Comparison of ENCODE assay signal across 9 mouse cellular contexts in genomic region chr5:135236571-135236970, GRCm38 (mm10). TPM values are rescaled to one million over a fixed set of nuclear protein-coding genes. Genes with fewer than 3 reads are reported as not detected.
DNase-seq lines count a peak whose midpoint lies in the region; ATAC-seq and TF ChIP-seq lines count a peak whose summit lies in the region.
"Had no signal": no experiment of that assay in that cellular context is flagged by ENCODE, and none has a peak within 500 bp of the region (broad histone marks: within the 10 kb centered on the region; RNA-seq: fewer than 3 reads in every experiment).

No protein-coding gene starts in this region.

- no peak for ATAC-seq in hindbrain, embryonic 16.5 days
- ATAC-seq in lung, postnatal 0 days = no peak

- peak; percentile 74 for TF ChIP-seq CTCF in E14TG2a.4 (conservative IDR thresholded peaks at IDR 0.05; ENCODE audit: low read length)
- peak; percentile 73 for TF ChIP-seq CTCF in bone marrow, adult 2 months (IDR thresholded peaks at IDR 0.05; ENCODE audit: control insufficient read depth, insufficient read depth, low read length)
- TF ChIP-seq CTCF in lung, postnatal 0 days (IDR thresholded peaks at IDR 0.05) = peak; percentile 86

- TF ChIP-seq POLR2A in bone marrow, adult 2 months (IDR thresholded peaks at IDR 0.05; ENCODE audit: borderline replicate concordance, control insufficient read depth, low read depth, low read length) = no peak

- H3K27me3 ChIP-seq in hindbrain, embryonic 10.5 days (ENCODE audit: insufficient read depth, poor library complexity, severe bottlenecking) = no peaks in the 10 kb centered on the region
- H3K27me3 ChIP-seq in hindbrain, embryonic 16.5 days (replicated peaks; ENCODE audit: control insufficient read depth, insufficient read depth, low read length) = no peaks in the 10 kb centered on the region
- no peaks in the 10 kb centered on the region for H3K27me3 ChIP-seq in E14TG2a.4 (ENCODE audit: insufficient read depth, low read length)
- no peaks in the 10 kb centered on the region for H3K27me3 ChIP-seq in lung, postnatal 0 days (replicated peaks; ENCODE audit: insufficient read depth, low read length)
- H3K27me3 ChIP-seq: midbrain, embryonic 12.5 days had no signal

- 52% methylated on average over 2 of the region's 2 CpGs for WGBS in hindbrain, embryonic 10.5 days
- WGBS in hindbrain, embryonic 16.5 days = 23% methylated on average over 2 of the region's 2 CpGs
- WGBS in bone marrow, adult 2 months = 38% methylated on average over 2 of the region's 2 CpGs
- 28% methylated on average over 2 of the region's 2 CpGs for WGBS in lung, postnatal 0 days

- H3K36me3 ChIP-seq in hindbrain, embryonic 10.5 days = peaks cover 100% of the 10 kb centered on the region
- peaks cover 48% of the 10 kb centered on the region for H3K36me3 ChIP-seq in hindbrain, embryonic 16.5 days (ENCODE audit: control insufficient read depth, insufficient read depth, low read length)
- H3K36me3 ChIP-seq in E14TG2a.4 (ENCODE audit: insufficient read depth, low read length) = peaks cover 100% of the 10 kb centered on the region
- peaks cover 53% of the 10 kb centered on the region for H3K36me3 ChIP-seq in lung, postnatal 0 days (ENCODE audit: insufficient read depth, low read length)

- no peaks in the 10 kb centered on the region for H3K9me3 ChIP-seq in hindbrain, embryonic 10.5 days
- no peaks in the 10 kb centered on the region for H3K9me3 ChIP-seq in hindbrain, embryonic 16.5 days (ENCODE audit: control insufficient read depth, low read length)
- no peaks in the 10 kb centered on the region for H3K9me3 ChIP-seq in E14TG2a.4 (ENCODE audit: low read length)
- no peaks in the 10 kb centered on the region for H3K9me3 ChIP-seq in lung, postnatal 0 days (ENCODE audit: low read length)
- H3K9me3 ChIP-seq: midbrain, embryonic 12.5 days had no signal

- H3K4me2 ChIP-seq in hindbrain, embryonic 16.5 days (ENCODE audit: low read length) = no peak overlapping the region
- no peak overlapping the region for H3K4me2 ChIP-seq in lung, postnatal 0 days (replicated peaks; ENCODE audit: low read depth, low read length)
- H3K4me2 ChIP-seq: midbrain, embryonic 12.5 days had no signal

- H3K4me1 ChIP-seq in hindbrain, embryonic 10.5 days (replicated peaks) = no peaks in the 10 kb centered on the region
- no peaks in the 10 kb centered on the region for H3K4me1 ChIP-seq in hindbrain, embryonic 16.5 days (ENCODE audit: control insufficient read depth, insufficient read depth, low read depth, low read length)
- H3K4me1 ChIP-seq in E14TG2a.4 (replicated peaks; ENCODE audit: low read depth, low read length) = peaks cover 3% of the 10 kb centered on the region; the same call in 1 of the 2 replicates
- H3K4me1 ChIP-seq in bone marrow, adult 2 months (ENCODE audit: control insufficient read depth, insufficient read depth, low read length) = no peaks in the 10 kb centered on the region
- no peaks in the 10 kb centered on the region for H3K4me1 ChIP-seq in lung, postnatal 0 days (ENCODE audit: insufficient read depth, low read depth, low read length)
- H3K4me1 ChIP-seq: midbrain, embryonic 12.5 days had no signal

- no peak overlapping the region for H3K27ac ChIP-seq in hindbrain, embryonic 10.5 days
- no peak overlapping the region for H3K27ac ChIP-seq in hindbrain, embryonic 16.5 days (ENCODE audit: low read depth, low read length)
- no peak overlapping the region for H3K27ac ChIP-seq in bone marrow, adult 2 months (ENCODE audit: control insufficient read depth, insufficient read depth, low read depth, low read length, poor library complexity)
- no peak overlapping the region for H3K27ac ChIP-seq in lung, postnatal 0 days (ENCODE audit: low read length)
- H3K27ac ChIP-seq: midbrain, embryonic 12.5 days had no signal

- H3K9ac ChIP-seq in hindbrain, embryonic 16.5 days (ENCODE audit: low read depth, low read length) = no peak overlapping the region
- H3K9ac ChIP-seq in lung, postnatal 0 days (replicated peaks; ENCODE audit: low read depth) = no peak overlapping the region
- H3K9ac ChIP-seq: midbrain, embryonic 12.5 days had no signal

- peak; percentile 60 for DNase-seq in hindbrain, embryonic 10.5 days (ENCODE audit: low spot score)
- peak; percentile 68 for DNase-seq in forelimb bud, embryonic 11.5 days (ENCODE audit: low read depth, low spot score)
- peak; percentile 82 to 83 for DNase-seq in kidney, postnatal 4 days
- DNase-seq in lung, postnatal 0 days (ENCODE audit: low spot score) = peak; percentile 63
- DNase-seq in telencephalon, adult 2 months (ENCODE audit: low read depth, low spot score) = peak; percentile 24

- TF ChIP-seq EP300 in lung, postnatal 0 days (IDR thresholded peaks at IDR 0.05) = no peak

- no peak overlapping the region for H3K4me3 ChIP-seq in hindbrain, embryonic 10.5 days
- H3K4me3 ChIP-seq in hindbrain, embryonic 16.5 days (ENCODE audit: low read length) = no peak overlapping the region
- H3K4me3 ChIP-seq in E14TG2a.4 (replicated peaks; ENCODE audit: low read length) = no peak overlapping the region
- H3K4me3 ChIP-seq in bone marrow, adult 2 months (replicated peaks; ENCODE audit: control insufficient read depth, low read depth, low read length) = no peak overlapping the region
- no peak overlapping the region for H3K4me3 ChIP-seq in lung, postnatal 0 days (ENCODE audit: low read depth, low read length)
- H3K4me3 ChIP-seq: midbrain, embryonic 12.5 days had no signal

RNA-seq across cellular contexts. Expression of gene Fzd9, which starts 14.5 kb away (rescaled TPM):
- polyA plus RNA-seq in hindbrain, embryonic 10.5 days (2016; fragmentation: Nextera tagmentation; extraction: Ambion mirVana) = 9.8 and 12.1 TPM in 2 replicates
- polyA plus RNA-seq in hindbrain, embryonic 16.5 days (2015; fragmentation: Nextera tagmentation; extraction: Ambion mirVana) = 19.7 and 21.3 TPM in 2 replicates
- polyA plus RNA-seq in bone marrow, adult 2 months (2011; ENCODE audit: insufficient read depth, insufficient read length, low replicate concordance, missing spikeins) = 2.0 TPM in 1 of 2 replicates, not detected in the other
- 0.19 and 0.33 TPM in 2 replicates for polyA plus RNA-seq in lung, postnatal 0 days (2015; fragmentation: Nextera tagmentation; extraction: Ambion mirVana)

RNA-seq across cellular contexts. Expression of gene Baz1b, which starts 49.5 kb away (rescaled TPM):
- polyA plus RNA-seq in hindbrain, embryonic 10.5 days (2016; fragmentation: Nextera tagmentation; extraction: Ambion mirVana) = 41.1 and 53.8 TPM in 2 replicates
- polyA plus RNA-seq in hindbrain, embryonic 16.5 days (2015; fragmentation: Nextera tagmentation; extraction: Ambion mirVana) = 20.5 and 21.6 TPM in 2 replicates
- 69.6 and 92.7 TPM in 2 replicates for polyA plus RNA-seq in bone marrow, adult 2 months (2011; ENCODE audit: insufficient read depth, insufficient read length, low replicate concordance, missing spikeins)
- polyA plus RNA-seq in lung, postnatal 0 days (2015; fragmentation: Nextera tagmentation; extraction: Ambion mirVana) = 14.6 and 19.2 TPM in 2 replicates

Comparison
In these comparisons a context has a peak if more than half of its experiments do, and no peak if none do; other contexts are left out.
1. DNase-seq: peak in every context shown above with its lines; median percentile 82 in kidney, postnatal 4 days; 68 in forelimb bud, embryonic 11.5 days; 63 in lung, postnatal 0 days; 60 in hindbrain, embryonic 10.5 days; 24 in telencephalon, adult 2 months.